Mouse (Mus musculus): ENCODE measurements around the gene Tigit. TPM values are rescaled to one million over a fixed set of nuclear protein-coding genes. Genes with fewer than 3 reads are reported as not detected.

The Tigit gene
- not detected in 2 replicates for polyA plus RNA-seq (2016; fragmentation: Nextera tagmentation; extraction: Ambion mirVana)

DNA sequence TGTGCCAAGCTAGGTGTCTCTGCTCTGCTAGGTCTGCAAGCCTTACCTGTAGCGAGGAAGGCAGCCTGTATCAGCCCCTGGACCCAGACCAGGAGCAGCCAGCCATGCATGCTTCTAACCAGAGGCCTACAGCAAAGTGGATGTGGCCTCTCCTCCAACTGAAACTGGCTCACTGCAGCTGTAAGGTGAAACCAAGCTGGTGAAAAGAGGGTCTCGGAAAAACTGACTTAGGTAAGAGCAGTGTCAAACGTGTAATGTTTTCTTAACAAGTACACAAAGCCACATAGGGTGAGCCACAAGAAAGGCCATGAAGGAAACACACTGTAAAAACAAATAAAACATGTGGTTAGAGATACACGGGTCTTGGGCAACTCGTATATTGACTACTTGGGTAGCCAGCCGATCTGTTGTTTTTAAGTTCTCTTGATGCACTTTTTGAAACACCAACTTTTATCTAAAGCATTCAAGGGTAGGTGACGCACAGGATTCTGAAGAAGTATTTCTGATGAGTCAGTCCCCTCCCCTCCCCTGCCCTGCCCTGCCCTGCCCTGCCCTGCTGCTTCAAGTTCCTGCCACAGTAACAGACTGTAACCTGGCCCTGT is at the start of gene Tigit:
Tigit (minus strand) TSS at position 169 of the 602 bp plus-strand sequence.
- H3K4me1 ChIP-seq, result no peaks in the 10 kb centered on the region
- 85% methylated on average over 7 of the region's 7 CpGs for WGBS
- H3K27ac ChIP-seq, result no peak within 1 kb of the TSS
- H3K36me3 ChIP-seq, result no peaks in the 10 kb centered on the region
- H3K4me3 ChIP-seq, result no peak within 1 kb of the TSS
- DNase-seq (ENCODE audit: low spot score), result no peak
- peaks cover 7% of the 10 kb centered on the region; the same call in 1 of the 2 replicates for H3K27me3 ChIP-seq (ENCODE audit: low read depth, poor library complexity, severe bottlenecking)
- no peaks in the 10 kb centered on the region for H3K9me3 ChIP-seq (replicated peaks)

DNA sequence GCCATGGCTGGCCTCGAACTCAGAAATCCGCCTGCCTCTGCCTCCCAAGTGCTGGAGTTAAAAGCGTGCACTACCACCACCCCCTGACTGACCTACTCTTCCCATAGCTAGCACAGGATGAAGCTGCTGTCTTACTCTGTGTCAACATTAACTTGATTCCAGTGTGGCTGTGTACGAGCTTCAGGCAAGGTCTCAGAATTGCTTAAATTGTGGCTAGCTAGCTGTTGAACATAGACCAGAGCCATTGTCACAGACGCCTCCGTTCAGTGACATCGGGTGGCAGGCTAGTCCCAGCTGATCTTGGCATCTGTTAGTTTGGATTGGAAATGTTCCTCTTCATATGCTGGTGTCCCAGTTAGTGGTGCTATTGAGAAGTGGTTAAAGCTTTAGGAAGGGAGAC is 47.4 kb upstream of the Tigit start:
- Histone ChIP-seq H3K4me3 (no peak overlapping the region), H3K36me3 (no peaks in the 10 kb centered on the region), H3K27me3 (ENCODE audit: low read depth, poor library complexity, severe bottlenecking) (no peaks in the 10 kb centered on the region), H3K27ac (no peak overlapping the region), H3K4me1 (peaks cover 17% of the 10 kb centered on the region), H3K9me3 (replicated peaks) (no peaks in the 10 kb centered on the region)
- DNase-seq (ENCODE audit: low spot score), result no peak
- WGBS, result 94% methylated on average over 7 of the region's 7 CpGs

DNA sequence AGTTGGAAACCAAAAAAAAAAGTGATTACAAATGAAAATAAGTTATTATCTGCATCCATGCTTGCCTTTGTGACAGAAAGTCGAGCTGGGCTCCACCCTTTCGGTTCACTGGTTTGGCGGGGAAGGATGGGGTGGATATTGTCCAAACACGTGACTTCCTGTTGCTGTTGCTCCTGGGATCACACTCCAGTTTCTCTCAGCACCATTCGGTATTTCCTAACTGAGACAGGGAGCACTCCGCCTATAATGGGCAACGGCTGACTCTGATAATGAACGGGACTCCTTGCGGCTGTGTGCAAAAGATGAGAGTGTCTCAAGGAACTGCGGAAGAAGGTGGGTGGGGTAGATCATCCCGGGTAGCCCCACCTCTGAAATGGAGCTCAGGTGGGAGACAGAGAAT is 46.7 kb upstream of the Tigit start:
- no peak overlapping the region for H3K4me3 ChIP-seq
- no peak for DNase-seq (ENCODE audit: low spot score)
- WGBS, result 85% methylated on average over 11 of the region's 11 CpGs
- no peaks in the 10 kb centered on the region for H3K27me3 ChIP-seq (ENCODE audit: low read depth, poor library complexity, severe bottlenecking)
- H3K36me3 ChIP-seq, result no peaks in the 10 kb centered on the region
- H3K4me1 ChIP-seq, result peaks cover 17% of the 10 kb centered on the region
- no peak overlapping the region for H3K27ac ChIP-seq
- H3K9me3 ChIP-seq (replicated peaks), result no peaks in the 10 kb centered on the region

DNA sequence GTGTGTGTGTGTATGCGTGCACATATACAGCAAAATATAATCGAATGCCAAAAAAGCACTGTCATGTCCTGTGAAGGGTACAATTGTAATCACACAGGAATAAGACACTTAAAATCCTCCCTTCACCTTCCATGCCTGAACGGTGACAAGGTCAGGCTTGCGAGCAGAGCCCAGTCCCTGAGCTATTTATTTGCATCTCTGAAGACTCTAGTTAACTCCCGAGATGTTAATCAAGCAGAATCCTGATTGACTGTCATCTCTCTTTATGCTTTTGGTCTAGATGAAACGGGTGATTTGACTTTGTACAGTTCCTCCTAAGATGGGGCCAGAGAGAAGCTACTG is 46.2 kb upstream of the Tigit start:
- WGBS, result 78% methylated on average over 6 of the region's 6 CpGs
- no peak overlapping the region for H3K4me3 ChIP-seq
- H3K27ac ChIP-seq, result no peak overlapping the region
- peaks cover 17% of the 10 kb centered on the region for H3K4me1 ChIP-seq
- no peaks in the 10 kb centered on the region for H3K36me3 ChIP-seq
- no peak for DNase-seq (ENCODE audit: low spot score)
- no peaks in the 10 kb centered on the region for H3K9me3 ChIP-seq (replicated peaks)
- H3K27me3 ChIP-seq (ENCODE audit: low read depth, poor library complexity, severe bottlenecking), result no peaks in the 10 kb centered on the region

DNA sequence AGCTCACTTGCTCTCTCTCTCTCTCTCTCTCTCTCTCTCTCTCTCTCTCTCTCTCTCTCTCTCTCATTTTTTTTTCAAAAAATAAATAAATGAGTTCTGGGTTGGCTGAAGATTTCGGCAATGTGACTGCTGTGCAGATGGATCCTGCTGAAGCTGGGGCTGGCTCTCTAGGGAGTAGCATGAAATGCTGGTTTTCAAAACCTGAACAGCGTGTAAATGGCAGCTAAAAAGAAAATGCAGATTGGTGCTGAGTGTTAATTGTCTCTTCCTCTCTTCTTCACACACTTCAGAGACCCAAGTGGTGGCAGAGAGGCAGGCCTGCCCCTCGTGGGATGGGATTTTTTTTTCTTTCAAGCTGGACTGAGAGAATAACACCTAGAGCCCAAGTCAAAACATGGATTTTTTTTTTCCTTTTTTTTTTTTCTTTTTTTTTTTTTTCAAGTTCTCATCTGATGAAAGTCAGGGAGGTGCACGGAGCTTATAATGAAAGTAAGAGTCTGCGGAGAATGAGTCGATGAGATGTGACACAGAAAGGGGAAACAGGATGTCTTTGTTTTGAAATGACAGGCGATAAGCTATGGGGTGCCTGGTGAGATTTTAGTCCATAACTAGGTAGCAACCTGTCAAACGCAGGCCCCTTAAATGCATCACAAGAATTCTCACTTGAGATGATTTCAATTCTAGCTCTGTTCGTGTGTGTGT is 45.6 kb upstream of the Tigit start:
- no peak for DNase-seq (ENCODE audit: low spot score)
- peaks cover 17% of the 10 kb centered on the region for H3K4me1 ChIP-seq

DNA sequence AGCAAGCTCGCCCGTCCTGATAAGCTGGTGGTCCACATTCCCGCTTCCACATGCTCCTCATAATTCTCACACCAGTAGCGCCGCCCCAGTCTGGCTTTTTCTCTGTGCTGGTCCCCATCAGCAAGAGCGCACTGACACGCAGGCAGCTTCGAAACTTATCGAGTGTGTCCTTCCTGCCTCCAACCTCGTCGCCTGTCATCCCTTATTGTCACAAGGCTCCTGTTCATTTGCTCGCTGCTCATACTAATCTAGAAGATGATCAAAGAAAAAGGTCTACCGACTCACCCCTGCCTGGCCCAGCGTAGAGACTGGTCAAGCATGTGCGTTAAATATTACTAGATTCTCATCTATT is 45.1 kb upstream of the Tigit start:
- Histone ChIP-seq H3K4me1 (peaks cover 17% of the 10 kb centered on the region), H3K4me3 (no peak overlapping the region), H3K36me3 (no peaks in the 10 kb centered on the region), H3K9me3 (replicated peaks) (no peaks in the 10 kb centered on the region), H3K27ac (no peak overlapping the region), H3K27me3 (ENCODE audit: low read depth, poor library complexity, severe bottlenecking) (no peaks in the 10 kb centered on the region)
- DNase-seq (ENCODE audit: low spot score), result no peak
- 72% methylated on average over 15 of the region's 15 CpGs for WGBS

More for the DNA sequence above, 45.6 kb upstream of the Tigit start:
- H3K27ac ChIP-seq, result no peak overlapping the region
- no peak overlapping the region for H3K4me3 ChIP-seq
- no peaks in the 10 kb centered on the region for H3K9me3 ChIP-seq (replicated peaks)
- H3K27me3 ChIP-seq (ENCODE audit: low read depth, poor library complexity, severe bottlenecking), result no peaks in the 10 kb centered on the region
- 55% methylated on average over 9 of the region's 9 CpGs for WGBS
- H3K36me3 ChIP-seq, result no peaks in the 10 kb centered on the region

DNA sequence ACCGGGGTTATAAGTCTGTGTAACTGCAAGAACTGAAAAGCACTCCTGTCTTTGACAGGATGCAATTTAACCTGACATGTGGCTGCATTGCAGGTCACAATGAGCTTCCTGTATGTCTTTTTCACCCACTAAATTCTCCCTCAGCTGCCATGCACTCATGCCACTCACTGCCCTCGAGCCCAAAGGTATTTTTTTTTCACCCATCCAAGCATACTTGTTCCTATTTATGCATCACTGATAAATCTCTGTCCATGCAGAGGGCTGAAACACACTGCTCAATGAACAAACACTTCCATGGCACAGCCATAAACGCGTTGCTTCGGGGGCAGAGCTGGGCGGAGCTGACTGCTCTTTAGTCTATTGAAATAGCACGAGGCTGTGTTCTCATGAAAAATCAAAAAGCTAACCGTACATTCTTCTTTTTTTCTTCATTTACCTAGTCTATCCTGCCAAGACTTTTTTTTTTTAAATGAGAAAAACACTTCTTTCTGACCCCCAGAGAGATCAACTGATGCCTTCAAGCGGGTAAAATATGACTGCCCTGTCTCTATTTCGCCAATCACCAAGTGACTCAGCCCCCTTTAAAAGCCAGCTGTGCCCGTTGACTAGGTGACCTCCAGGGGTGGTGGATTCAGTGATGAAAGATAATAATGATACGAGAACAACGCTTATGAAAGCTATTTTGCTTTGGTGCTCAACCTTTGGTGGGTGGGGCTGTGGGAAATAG is 44.6 kb upstream of the Tigit start:
- 64% methylated on average over 13 of the region's 13 CpGs for WGBS
- no peak overlapping the region for H3K4me3 ChIP-seq
- no peak overlapping the region for H3K27ac ChIP-seq

DNA sequence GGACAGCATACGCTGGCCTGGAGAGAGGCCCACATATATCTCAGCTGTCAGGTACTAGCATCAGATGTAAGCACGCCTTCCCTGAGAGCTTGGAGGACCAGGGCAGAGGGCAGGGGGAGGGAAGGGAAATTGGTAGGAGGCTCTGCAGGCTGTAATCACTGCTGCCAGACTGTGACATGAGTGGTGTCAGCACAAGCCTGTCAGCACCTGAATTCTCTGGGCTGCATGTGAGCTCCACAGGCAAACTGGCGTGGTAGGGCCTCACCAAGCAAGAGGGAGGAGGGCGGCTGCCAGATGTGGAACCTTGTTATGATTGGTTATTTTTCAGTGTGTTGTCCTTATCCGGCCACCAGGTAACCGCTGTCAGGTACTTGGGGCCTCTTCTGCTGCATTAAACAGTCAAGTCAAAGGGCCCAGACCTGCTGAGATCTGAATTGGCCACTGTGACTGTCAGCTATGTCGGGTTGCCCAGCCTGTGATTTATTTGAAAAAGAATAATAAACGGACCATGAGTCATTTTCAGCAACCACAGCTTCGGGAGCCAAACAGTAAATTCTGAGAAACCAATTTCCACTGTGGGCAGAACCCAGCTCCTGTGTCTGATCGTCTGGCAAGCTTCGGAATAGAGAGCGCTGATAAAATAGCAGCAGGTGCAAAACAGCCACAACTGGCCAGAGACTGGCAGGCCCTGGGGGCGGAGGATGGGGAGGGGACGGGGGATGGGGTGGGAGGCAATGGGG is 38.0 kb upstream of the Tigit start:
- peak; percentile 72 for DNase-seq (ENCODE audit: low spot score)
- Histone ChIP-seq H3K36me3 (no peaks in the 10 kb centered on the region), H3K27me3 (ENCODE audit: low read depth, poor library complexity, severe bottlenecking) (no peaks in the 10 kb centered on the region), H3K4me3 (no peak overlapping the region), H3K27ac (no peak overlapping the region), H3K9me3 (replicated peaks) (no peaks in the 10 kb centered on the region), H3K4me1 (peaks cover 21% of the 10 kb centered on the region)
- 56% methylated on average over 14 of the region's 14 CpGs for WGBS

More for the DNA sequence above, 44.6 kb upstream of the Tigit start:
- Histone ChIP-seq H3K36me3 (no peaks in the 10 kb centered on the region), H3K4me1 (peaks cover 17% of the 10 kb centered on the region), H3K9me3 (replicated peaks) (no peaks in the 10 kb centered on the region), H3K27me3 (ENCODE audit: low read depth, poor library complexity, severe bottlenecking) (no peaks in the 10 kb centered on the region)
- no peak for DNase-seq (ENCODE audit: low spot score)

DNA sequence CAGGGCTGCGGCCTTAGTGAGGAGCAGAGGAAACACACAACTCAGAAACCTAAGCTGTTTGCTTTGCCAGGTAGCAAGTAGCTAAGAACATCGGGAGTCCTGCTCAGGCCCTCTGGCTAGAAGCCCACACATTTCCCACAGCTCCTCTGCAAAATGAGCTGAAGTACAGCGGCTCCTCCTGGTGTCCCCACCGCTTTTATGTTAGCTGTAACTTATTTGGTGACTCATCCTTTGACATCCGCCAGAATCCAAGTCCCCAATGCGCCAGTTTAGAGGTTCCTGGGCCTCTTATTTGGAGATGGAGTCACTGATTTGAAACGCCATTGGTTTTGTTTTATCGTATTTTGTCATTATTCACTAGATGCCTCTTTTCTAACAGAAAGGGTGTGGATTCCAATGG is 36.6 kb upstream of the Tigit start:
- no peak overlapping the region for H3K27ac ChIP-seq
- peaks cover 21% of the 10 kb centered on the region for H3K4me1 ChIP-seq
- no peaks in the 10 kb centered on the region for H3K9me3 ChIP-seq (replicated peaks)
- no peaks in the 10 kb centered on the region for H3K27me3 ChIP-seq (ENCODE audit: low read depth, poor library complexity, severe bottlenecking)
- 89% methylated on average over 8 of the region's 8 CpGs for whole genome bisulfite sequencing
- no peak overlapping the region for H3K4me3 ChIP-seq
- DNase-seq (ENCODE audit: low spot score), result no peak
- H3K36me3 ChIP-seq, result no peaks in the 10 kb centered on the region

DNA sequence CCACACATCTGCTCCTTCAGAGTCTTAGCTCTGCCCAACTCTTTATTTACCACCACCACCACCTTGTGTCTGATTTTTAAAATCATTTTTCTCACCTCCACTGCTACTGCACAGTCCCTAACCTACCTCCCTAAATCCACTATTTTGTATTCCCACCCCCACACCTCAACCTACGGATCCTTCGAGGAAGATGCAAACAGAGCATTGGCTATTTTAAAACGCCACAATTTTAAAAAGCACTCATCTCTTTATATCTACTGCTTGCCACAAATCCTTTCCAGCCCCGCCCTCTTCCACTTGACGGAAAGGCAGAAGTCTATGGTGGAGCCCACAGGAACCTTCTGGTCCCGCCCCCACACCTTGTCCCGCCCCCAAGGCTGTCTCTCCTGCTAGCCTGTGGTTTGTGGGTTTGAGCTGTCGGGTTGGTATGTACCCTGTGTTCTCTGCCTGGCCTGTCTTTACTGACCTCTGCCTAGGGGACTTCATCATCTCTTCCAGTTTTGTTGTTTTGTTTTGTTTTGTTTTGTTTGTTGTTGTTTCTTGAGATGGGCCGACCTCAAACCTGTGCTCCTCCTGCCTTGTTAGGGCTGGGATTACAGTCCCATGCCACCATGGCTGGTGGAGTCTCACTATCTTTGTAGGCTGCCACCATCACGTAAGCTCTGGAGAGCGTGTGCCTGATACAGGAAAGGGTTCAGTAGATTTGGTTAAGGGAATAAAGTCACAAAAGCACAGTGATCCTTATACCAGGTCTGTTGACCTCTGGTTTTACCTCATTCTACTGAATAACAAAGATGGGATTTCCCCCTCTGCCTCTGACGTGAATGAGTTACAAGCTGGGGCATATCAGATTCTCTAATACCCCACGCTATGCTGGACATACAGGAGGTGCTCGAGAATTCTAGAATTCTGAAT is 35.0 kb upstream of the Tigit start:
- 83% methylated on average over 14 of the region's 14 CpGs for WGBS

DNA sequence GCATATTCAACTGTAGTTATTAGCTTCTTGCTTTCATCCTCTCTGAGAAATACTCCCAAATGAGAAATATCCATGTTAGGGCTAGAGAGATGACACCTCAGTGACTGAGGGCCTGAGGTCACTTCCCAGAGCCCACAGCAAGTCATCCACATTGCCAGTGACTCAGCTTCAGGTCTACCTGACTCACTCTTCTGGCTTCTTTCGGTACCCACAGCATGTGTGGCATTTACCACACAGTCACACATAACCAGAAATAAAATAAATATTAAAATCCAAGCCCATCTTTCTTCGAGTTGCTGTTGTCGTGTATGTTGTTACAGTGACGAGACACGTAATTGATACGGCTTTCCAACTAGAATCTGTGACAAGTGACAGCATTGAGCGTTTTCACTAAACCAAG is 33.8 kb upstream of the Tigit start:
- Histone ChIP-seq H3K36me3 (no peaks in the 10 kb centered on the region), H3K27ac (no peak overlapping the region), H3K4me3 (no peak overlapping the region), H3K27me3 (ENCODE audit: low read depth, poor library complexity, severe bottlenecking) (no peaks in the 10 kb centered on the region), H3K4me1 (peaks cover 21% of the 10 kb centered on the region), H3K9me3 (replicated peaks) (no peaks in the 10 kb centered on the region)
- DNase-seq (ENCODE audit: low spot score), result no peak
- 97% methylated on average over 7 of the region's 7 CpGs for WGBS

More for the DNA sequence above, 35.0 kb upstream of the Tigit start:
- Histone ChIP-seq H3K4me3 (no peak overlapping the region), H3K9me3 (replicated peaks) (no peaks in the 10 kb centered on the region), H3K36me3 (no peaks in the 10 kb centered on the region), H3K4me1 (peaks cover 21% of the 10 kb centered on the region), H3K27ac (no peak overlapping the region), H3K27me3 (ENCODE audit: low read depth, poor library complexity, severe bottlenecking) (no peaks in the 10 kb centered on the region)
- DNase-seq (ENCODE audit: low spot score), result no peak

DNA sequence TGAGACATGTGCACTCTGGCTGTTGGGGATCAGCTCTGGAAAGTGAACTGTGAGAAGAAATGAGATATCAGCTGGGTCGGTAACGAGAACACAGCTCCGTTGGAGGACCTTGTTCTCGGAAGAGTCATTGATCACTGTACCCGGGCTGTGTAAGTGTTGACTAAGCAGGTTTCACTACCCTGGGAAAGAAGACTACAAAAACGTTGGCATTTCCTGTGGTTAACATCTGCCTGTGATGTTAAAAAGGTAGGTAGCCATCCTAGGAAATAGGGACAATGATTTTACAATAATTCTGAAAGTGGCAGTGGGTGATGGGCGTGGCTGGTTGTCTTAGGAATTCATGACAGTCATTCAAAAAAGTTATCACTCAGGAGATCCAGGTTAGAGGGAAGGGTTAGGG is 31.9 kb upstream of the Tigit start:
- Histone ChIP-seq H3K27me3 (ENCODE audit: low read depth, poor library complexity, severe bottlenecking) (no peaks in the 10 kb centered on the region), H3K36me3 (no peaks in the 10 kb centered on the region), H3K4me1 (0 out of 2 replicates have a peak, but pooled peaks cover 3% of the 10 kb centered on the region), H3K27ac (no peak overlapping the region), H3K4me3 (no peak overlapping the region), H3K9me3 (replicated peaks) (no peaks in the 10 kb centered on the region)
- WGBS, result 81% methylated on average over 7 of the region's 7 CpGs
- no peak for DNase-seq (ENCODE audit: low spot score)

Measured in limb, embryonic 10.5 days (tissue).